Mouse (Mus musculus): ENCODE data around the gene Pphln1.

The Pphln1 gene

GRCm38 (mm10) chr15:93539415-93539814 lies 141.3 kb downstream of the Pphln1 start:
- no peak for DNase-seq (ENCODE audit: low spot score in 2 of 2)

All from heart, adult 9 months (tissue).